Mouse (Mus musculus): Measurements from ENCODE around the gene Smarcd3.
"Not testable (repeated sequence)": the region's sequence is repeated elsewhere in the genome, so short reads cannot be mapped to it uniquely, and the experiment has no call there.

Smarcd3 gene

DNA sequence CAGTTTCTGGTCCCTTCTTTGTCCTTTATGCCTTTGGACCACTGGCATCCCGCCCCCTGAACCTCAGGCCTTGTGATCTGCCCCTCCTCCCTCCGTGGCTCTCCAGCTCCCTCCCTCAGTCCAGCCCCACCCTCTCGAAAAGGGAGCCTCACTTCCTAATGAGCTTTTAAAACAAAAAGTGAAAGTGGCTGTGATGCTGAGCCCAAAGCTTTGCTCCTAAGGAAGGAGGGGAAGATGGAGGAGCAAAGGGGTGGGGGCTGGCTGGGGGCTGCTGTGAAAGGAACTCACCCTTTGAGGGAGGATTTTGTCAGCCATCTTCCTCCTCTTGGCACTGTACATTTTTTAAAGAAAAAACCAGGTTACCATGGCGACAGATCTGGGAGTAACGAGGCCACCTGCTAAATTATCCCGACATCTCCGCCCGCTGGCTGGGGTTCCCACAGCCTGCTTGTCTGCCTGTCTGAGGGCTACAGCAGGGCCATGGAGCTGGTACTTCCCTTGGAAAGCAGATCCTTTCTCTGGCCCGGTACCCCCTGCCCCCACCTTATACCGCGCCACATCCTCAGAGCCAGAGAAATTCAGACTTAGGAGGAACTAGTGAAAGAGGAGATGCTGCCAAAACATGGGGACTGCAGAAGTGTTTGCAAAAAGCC lies 27.6 kb downstream of the Smarcd3 start:
- DNase-seq (ENCODE audit: low read depth): peak; percentile 66

DNA sequence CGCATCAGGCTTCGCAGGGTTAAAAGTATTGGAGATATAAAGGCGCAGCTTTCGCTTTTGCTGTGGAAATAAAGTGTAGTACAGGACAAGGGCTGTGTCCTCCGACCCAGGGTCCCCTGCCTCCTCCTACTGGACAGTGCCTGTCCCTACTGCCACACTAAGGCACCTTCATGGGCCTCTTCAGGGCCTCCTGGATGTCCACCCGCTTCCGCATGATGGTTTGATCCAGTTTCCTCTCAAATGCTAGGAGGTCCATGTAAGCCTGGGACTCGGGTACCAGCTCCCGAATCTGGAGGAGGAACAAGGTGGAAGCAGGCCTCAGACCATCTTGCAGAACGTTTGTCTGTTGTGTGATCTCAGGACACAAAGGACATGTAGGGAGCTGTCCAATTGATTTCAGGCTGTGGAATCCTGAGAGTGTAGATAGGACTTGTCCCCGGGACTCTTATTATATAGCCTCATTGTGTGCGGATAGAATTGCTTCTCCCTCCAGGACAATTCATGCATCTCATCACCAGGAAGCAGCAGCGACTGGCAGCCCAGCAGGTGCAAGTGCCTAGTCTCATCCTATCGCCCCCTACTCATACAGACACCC lies 28.3 kb downstream of the Smarcd3 start:
- no peak for DNase-seq (ENCODE audit: low read depth)

- DNase-seq (ENCODE audit: low read depth): no peak
Measured at GRCm38 (mm10) chr5:24595261-24595660, 28.9 kb downstream of the Smarcd3 start.

DNA sequence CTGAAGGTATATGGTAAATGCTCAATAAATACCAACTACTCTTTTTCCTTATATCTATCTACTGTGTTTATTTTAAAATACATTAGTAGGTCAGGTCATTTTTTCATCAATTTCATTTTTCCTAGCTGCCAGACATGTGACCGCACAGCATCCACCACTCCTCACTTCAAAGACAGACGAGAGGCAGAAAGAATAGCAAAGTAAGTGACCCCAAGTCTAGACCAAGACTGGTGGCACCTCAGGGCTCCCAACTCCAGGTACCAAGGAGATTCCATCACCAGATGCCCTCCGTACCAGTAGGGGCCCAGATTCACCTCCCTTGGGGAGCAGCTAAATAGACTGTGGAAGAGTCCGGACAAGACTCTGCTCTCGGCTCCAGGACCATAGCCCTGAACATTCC lies 29.9 kb downstream of the Smarcd3 start:
- no peak for DNase-seq (ENCODE audit: low read depth)

GRCm38 (mm10) chr5:24593928-24594327 lies 30.3 kb downstream of the Smarcd3 start:
- no peak for DNase-seq (ENCODE audit: low read depth)

DNA sequence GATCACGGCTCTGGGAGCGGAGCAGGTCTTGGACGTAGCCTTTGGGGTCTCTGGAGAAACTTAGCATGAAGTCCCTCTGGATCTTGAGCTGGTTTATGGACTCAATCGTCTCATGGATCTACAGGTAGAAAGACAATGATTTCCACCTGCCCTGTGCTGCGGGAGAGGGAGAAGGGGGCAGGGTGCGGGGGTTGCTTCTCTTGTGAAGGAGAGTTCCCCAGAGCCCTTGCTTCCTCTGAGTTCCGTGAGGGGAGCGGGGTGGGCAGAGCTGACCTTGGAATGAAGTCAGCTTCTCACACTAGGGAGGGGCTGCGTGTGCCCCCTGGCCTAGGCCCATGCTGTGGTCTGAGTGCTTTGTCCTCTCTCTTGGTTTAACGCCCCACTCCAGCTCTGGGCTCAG lies 31.0 kb downstream of the Smarcd3 start:
- DNase-seq (ENCODE audit: low read depth): no peak

- DNase-seq (ENCODE audit: low read depth): no peak
Measured at GRCm38 (mm10) chr5:24592471-24593160, 31.6 kb downstream of the Smarcd3 start.

GRCm38 (mm10) chr5:24591796-24592470 lies 32.3 kb downstream of the Smarcd3 start:
- no peak for DNase-seq (ENCODE audit: low read depth)

- no peak for DNase-seq (ENCODE audit: low read depth)
Measured at GRCm38 (mm10) chr5:24591268-24591721, 32.9 kb downstream of the Smarcd3 start.

DNA sequence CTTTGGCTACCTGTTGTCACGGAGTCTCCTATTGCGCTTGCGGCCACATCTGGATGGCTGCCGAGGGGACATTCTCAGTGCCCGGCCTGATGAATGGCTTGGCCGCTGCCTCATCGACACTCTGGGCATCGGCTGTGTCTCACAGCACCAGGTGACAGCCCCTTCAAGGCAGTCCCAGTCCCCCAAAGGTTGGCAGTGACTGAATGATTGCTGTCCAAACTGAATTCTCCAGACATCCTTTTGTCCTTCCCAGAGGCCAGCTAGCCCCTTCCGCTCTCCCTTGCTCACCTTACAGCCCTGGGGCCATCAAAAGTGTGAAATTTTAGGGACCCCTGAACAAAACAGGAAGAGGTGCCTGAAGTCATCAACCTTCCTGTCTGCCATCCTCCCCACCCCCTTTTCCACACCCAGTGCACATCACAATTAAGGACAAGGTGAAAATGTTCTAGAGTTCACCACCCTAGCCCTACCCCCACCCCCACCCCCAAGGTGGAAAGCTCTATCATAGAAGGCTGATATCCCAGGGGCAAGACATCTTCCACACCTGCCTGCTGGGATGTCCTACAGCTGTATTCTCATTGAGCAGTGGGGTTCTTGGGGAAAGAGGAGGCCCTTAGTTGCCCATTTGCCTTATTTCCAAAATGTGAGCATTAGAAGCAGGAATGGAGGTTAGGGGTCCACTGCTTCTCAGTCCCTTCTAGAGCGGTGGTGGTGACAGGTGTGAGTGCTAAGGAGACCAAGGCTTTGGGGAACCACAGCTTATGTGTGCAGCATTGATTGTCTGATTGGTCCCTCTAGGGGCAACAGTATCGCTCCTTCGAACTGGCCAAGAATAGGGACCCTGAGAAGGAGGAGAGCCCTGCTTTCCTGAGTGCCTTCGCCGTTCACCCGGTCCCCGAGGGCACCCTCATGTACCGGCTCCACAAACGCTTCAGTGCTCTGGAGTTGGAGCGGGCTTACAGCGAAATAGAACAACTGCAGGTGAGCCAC lies 34.4 kb downstream of the Smarcd3 start:
- no peak for DNase-seq (ENCODE audit: low read depth)

- DNase-seq (ENCODE audit: low read depth): peak; percentile 54
Measured at GRCm38 (mm10) chr5:24587200-24587577, 37.0 kb downstream of the Smarcd3 start.

DNA sequence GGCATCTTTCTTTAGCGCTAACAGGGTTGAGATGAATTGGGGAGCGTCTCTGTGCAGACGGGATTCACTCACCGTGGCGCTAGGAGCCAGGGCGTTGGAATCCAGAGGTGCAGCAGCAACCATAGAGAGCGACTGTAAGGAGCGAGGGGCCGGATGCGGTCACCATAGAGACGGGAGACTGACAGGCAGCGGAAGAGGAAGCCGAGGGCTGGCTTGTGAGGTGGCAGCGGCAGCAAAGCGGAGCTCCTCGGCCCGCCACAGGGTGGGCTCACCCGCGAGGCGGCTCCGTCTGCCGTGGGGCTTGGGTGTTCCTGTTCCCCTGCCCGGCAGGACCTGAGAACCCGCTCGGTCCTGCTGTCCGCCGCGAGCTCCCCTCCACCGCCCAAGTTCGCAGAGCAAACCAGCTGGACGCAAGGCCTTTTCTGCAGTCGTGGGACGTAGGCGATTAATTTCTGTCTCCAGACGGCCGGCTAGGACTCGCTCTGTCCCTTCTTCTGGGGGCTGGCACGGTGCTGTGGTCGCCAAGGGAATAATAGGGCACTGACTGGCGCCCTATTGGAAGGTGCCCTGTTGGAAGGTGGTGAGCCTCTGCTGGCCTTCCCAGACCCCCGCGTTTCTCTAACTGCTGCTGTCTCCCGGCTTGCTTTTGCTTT lies 37.5 kb downstream of the Smarcd3 start, which contains the start of gene Chpf2:
Chpf2 (plus strand) TSS at position 195 of the 653 bp plus-strand sequence.
- peak; percentile 89 for DNase-seq (ENCODE audit: low read depth)

DNA sequence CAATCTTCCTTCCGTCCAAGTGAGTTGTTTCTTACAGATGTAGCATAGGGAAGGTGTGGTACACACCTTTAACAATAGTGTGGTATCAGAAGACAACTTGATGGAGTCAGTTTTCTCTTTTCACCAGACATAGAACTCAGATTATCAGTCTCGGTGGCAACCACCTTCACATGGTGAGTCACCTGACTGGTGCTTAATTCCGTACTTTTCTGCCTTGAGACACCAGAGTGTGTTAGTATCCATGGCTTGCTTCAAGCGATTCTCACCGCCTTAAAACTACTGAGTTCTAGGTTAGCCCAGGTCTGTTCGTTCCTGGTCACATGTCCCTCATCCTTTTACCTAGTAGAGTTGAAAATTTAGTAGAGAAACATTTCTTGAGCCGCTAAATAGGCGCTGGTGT lies 38.1 kb downstream of the Smarcd3 start:
- DNase-seq (ENCODE audit: low read depth): no peak

GRCm38 (mm10) chr5:24578109-24578963 lies 45.9 kb downstream of the Smarcd3 start:
- peak; percentile 74 for DNase-seq (ENCODE audit: low read depth)

DNA sequence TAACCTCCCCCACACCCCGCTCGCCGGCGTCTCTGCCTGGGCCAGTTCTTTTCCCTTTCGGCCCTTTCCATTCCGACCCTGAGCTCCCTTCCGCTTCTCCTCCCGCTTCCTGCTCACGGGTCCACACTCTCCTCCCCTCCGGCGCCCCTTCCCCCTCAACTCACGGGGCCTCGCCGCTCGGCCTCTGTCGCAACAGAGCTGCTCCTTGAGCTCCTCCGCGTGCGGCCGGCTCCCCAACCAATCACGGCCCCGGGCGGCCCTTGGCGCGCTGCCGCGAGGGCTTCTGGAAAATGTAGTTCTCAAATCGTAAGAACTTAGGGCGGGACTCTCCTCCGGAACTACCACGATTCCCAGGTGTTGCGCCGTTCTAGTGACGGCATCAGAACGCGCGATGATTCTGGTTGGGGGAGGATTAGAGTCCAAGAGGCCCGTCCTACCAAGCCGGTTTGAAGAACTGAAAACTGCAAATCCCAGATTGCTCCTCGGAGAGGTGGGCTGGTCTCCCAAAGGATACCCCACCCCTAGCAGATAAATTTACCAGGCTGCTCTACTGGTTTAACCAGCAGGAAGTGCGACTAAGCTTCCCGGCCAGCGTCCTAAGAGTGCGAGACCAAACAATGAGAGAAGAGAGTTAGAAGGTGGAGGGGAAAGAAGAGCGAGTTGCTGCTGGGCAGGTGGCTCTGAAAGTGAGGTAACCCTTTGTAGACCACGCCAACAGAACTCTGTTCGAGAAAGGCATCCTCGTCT lies 46.9 kb downstream of the Smarcd3 start, which contains the start of gene Abcf2:
Abcf2 (minus strand) TSS at position 285 of the 747 bp plus-strand sequence.
- peak; percentile 100 for DNase-seq (ENCODE audit: low read depth)

DNA sequence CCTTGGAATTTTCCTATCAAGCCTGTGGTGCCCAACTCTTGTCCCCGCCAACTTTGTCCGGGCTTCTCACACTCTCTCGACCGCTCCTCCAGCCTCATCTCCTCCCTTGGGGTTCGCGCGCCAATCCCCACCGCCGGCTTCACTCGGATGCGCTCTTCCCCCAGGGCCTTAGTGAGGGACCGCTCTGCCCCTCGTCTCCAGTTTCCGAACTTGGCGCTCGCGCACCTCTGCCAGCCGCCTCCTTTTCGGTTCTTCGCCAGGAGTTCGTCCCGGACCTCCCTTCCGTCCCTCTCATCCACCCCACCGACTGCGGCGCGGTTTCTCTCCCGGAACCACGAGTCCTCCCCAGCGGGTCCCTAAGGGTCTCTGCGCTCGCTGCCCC lies 47.4 kb downstream of the Smarcd3 start:
- DNase-seq (ENCODE audit: low read depth): no peak

DNA sequence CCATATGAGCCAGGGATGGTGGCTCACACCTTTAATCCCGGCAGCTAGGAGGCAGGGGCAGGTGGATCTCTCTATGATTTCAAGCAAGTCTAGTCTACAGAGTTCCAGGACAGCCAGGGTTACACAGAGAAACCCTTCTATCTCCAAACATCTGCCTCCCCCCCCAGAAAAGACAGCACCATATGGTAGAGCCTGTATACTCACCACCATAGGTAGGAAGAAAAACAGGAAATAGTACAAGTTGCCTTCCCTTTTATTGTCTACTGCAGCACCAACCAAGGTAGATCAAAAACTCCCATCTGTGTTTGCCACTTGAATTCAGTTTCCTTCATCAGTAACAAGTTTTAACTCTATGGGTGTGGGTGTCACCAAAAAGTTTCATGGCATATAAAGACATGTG lies 48.3 kb downstream of the Smarcd3 start:
- DNase-seq (ENCODE audit: low read depth): no peak

DNA sequence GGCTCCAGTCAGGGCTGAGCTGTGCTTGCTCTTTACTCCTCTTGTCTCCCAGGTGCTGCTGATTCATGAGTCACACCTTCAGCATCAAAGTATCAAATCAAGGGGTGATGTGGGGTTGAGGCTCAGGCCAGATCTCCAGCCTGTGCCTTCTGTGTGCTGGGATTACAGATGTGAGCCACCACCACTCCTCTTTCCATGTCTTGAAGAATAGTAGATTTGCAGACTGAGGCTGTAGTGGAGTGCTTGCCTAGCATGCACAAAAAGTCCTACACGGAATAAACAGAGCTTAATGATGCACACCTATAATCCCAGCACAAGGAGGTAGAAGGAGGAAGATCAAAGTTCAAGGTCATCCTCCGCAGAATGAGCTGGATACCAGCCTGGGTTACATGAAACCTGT lies 67.5 kb downstream of the Smarcd3 start, which contains the start of gene 4931409K22Rik:
4931409K22Rik (minus strand) TSS at position 101 of the 400 bp plus-strand sequence.
- no peak for DNase-seq (ENCODE audit: low read depth)

GRCm38 (mm10) chr5:24555335-24555734 lies 68.9 kb downstream of the Smarcd3 start:
- DNase-seq (ENCODE audit: low read depth): not testable (repeated sequence)

All from 416B (cell line).